Mouse (Mus musculus): ENCODE data around the gene Pnpo. TPM values are rescaled to one million over a fixed set of nuclear protein-coding genes. Genes with fewer than 3 reads are reported as not detected.

Gene Pnpo
- total and polyA plus RNA-seq, 2 experiments from 2014 or later: 26.9 to 37.4 TPM

DNA sequence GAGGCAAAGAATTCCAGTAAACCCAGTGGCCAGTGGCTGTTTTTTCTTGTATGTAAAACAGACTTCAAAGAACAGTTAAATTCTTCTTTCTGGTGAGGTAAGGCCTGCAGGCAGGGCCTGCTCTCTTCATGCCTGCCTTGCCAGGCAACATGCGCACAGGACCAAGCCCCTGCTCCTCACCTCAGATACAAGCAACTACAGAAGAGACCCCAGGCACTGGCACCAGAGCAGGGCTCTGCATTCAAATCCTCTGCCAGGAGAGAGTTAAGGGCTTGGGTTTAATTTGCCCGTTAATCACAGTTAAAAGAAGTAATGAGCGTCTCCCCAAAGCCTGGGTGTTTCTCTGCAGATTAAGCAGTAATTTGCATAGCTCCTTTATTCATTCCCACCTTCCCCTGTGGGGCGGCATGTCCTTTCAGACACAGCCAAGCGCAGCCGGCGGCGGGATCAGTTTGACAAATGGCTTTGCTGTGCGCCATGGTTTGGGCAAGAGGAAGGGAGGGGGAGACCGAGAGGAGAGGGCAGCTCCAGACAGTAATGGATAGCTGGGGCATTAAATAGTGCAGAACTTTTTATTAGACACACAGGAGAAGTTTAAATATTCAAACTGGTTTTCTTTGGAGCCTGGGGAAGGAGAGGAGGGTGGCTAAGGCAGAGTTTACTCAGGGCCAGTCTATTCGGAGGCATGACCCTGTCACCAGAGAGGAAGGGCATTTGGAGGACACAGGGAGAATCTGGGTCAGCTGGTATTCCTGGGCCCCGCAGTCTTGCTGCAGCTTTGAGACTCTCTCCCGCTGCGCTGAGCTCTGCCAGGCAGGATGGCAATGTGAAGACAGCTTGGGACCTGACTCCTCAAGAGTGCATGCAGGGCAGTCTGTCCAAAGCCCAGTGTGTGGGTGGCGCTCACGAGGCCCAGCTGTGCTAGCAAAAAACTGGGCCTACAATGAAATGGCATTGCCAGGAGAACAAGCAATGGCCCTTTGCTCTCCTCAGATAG is 40.8 kb downstream of the Pnpo start:
- Histone ChIP-seq H3K4me3 (ENCODE audit: low read depth, low read length) (no peak overlapping the region), H3K36me3 (ENCODE audit: insufficient read depth, low read length) (peaks cover 4% of the 10 kb centered on the region; the same call in 1 of the 2 replicates), H3K9ac (replicated peaks; ENCODE audit: low read length, poor library complexity, severe bottlenecking) (no peak overlapping the region), H3K4me1 (ENCODE audit: insufficient read depth, low read length) (peaks cover 3% of the 10 kb centered on the region; the same call in 1 of the 2 replicates), H3K9me3 (ENCODE audit: low read length) (no peaks in the 10 kb centered on the region), H3K27me3 (ENCODE audit: insufficient read depth, low read length) (no peaks in the 10 kb centered on the region), H3K4me2 (ENCODE audit: low read depth, low read length, poor library complexity, severe bottlenecking) (no peak overlapping the region), H3K27ac (ENCODE audit: low read depth, low read length) (no peak overlapping the region)
- 14% methylated on average over 16 of the region's 16 CpGs for WGBS
- ATAC-seq (ENCODE audit: low FRiP score) (no peak), DNase-seq (ENCODE audit: low spot score) (peak; percentile 84)
- no peak for TF ChIP-seq CTCF (IDR thresholded peaks at IDR 0.05)

DNA sequence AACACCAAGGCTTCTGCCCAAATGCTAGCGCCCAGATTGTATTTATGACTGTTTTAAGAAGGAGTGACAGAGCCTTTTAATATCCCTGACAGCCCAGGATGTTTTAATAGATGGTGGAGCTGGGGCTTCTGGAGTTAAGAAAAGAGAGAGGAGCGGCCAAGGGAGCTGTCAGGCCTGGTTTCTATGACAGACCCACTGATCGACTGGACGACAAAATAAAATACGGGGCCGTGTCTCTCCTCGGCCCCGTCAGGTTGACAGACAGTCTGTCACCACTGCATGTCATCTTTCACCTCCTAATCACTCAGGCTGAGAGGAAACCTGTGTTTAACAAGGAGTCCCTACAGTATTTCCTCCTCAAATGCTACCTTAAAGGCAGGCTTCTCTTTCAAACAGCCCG is 42.5 kb downstream of the Pnpo start:
- H3K9ac ChIP-seq (replicated peaks; ENCODE audit: low read length, poor library complexity, severe bottlenecking): no peak overlapping the region
- no peak overlapping the region for H3K4me3 ChIP-seq (ENCODE audit: low read depth, low read length)
- no peak for DNase-seq (ENCODE audit: low spot score)
- no peak overlapping the region for H3K4me2 ChIP-seq (ENCODE audit: low read depth, low read length, poor library complexity, severe bottlenecking)
- peaks cover 3% of the 10 kb centered on the region; the same call in 1 of the 2 replicates for H3K4me1 ChIP-seq (ENCODE audit: insufficient read depth, low read length)
- 47% methylated on average over 9 of the region's 9 CpGs for WGBS
- no peak for TF ChIP-seq CTCF (IDR thresholded peaks at IDR 0.05)
- H3K27ac ChIP-seq (ENCODE audit: low read depth, low read length): no peak overlapping the region
- no peak for ATAC-seq (ENCODE audit: low FRiP score)
- H3K36me3 ChIP-seq (ENCODE audit: insufficient read depth, low read length): no peaks in the 10 kb centered on the region
- no peaks in the 10 kb centered on the region for H3K27me3 ChIP-seq (ENCODE audit: insufficient read depth, low read length)
- no peaks in the 10 kb centered on the region for H3K9me3 ChIP-seq (ENCODE audit: low read length)

DNA sequence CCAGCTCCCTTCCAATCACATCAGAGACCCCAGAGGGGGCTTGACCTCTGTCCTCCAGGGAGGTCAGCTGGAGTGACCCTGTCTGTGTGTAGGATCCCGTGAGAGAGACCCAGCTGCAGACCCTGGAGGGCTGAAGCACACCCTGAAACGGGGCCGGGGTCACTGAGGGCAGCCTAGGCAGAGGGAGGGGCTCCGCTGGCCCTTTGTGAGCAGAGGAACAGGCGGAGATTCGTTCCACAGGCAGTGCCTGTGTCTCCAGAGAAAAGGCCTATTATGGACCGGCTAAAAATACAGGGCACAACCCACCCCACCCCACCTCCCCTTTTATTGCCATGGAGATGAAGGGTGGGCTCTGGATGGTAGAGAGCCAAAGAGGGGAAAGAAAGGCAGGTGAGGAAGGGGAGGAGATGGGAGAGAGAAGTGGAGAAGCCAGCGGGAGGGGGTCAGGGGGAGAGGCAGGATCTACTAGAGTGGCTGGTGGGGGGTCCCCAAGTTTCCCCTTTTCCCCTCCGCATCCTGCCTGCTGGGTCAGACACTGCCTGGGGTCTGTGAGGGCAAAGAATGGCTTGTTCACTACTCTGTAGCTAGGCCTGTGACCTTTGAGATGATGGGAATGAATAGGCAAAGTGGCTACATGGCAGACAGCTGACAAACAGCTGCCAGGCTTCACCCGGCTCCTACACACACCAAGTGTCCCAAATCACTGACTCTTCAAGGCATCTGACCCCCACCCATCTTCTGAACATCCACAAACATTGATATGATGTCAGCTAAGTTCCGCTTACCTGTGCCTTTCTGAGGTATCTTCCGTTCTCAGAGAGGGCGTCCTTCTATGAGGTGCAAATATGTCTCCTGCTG is 44.1 kb downstream of the Pnpo start:
- no peak for ATAC-seq (ENCODE audit: low FRiP score)
- Histone ChIP-seq H3K9me3 (ENCODE audit: low read length) (no peaks in the 10 kb centered on the region), H3K27me3 (ENCODE audit: insufficient read depth, low read length) (no peaks in the 10 kb centered on the region), H3K27ac (ENCODE audit: low read depth, low read length) (no peak overlapping the region), H3K4me3 (ENCODE audit: low read depth, low read length) (no peak overlapping the region), H3K4me2 (ENCODE audit: low read depth, low read length, poor library complexity, severe bottlenecking) (no peak overlapping the region), H3K4me1 (ENCODE audit: insufficient read depth, low read length) (peaks cover 3% of the 10 kb centered on the region; the same call in 1 of the 2 replicates), H3K36me3 (ENCODE audit: insufficient read depth, low read length) (no peaks in the 10 kb centered on the region), H3K9ac (replicated peaks; ENCODE audit: low read length, poor library complexity, severe bottlenecking) (no peak overlapping the region)
- DNase-seq (ENCODE audit: low spot score): no peak
- TF ChIP-seq CTCF (IDR thresholded peaks at IDR 0.05): no peak
- WGBS: 33% methylated on average over 13 of the region's 13 CpGs

DNA sequence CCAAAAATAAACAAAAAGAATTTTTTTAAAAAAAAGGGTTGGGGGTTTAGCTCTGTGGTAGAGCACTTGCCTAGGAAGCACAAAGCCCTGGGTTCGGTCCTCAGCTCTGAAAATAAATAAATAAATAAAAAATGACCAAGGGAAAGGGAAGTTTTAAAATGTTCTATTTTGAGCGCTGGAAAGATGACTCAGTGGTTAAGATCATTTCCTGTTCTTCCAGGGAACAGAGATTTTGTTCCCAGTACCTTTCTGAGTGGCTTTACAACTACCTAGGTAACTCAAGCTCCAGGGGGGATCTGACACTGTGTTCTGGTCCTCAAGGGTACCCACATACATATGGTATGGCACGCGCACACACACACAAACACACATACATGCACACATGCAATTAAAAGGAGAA is 47.9 kb downstream of the Pnpo start:
- Histone ChIP-seq H3K27me3 (ENCODE audit: insufficient read depth, low read length) (no peaks in the 10 kb centered on the region), H3K4me3 (ENCODE audit: low read depth, low read length) (no peak overlapping the region), H3K9me3 (ENCODE audit: low read length) (no peaks in the 10 kb centered on the region), H3K4me2 (ENCODE audit: low read depth, low read length, poor library complexity, severe bottlenecking) (no peak overlapping the region), H3K9ac (replicated peaks; ENCODE audit: low read length, poor library complexity, severe bottlenecking) (no peak overlapping the region), H3K4me1 (ENCODE audit: insufficient read depth, low read length) (peaks cover 3% of the 10 kb centered on the region; the same call in 1 of the 2 replicates), H3K27ac (ENCODE audit: low read depth, low read length) (no peak overlapping the region), H3K36me3 (ENCODE audit: insufficient read depth, low read length) (no peaks in the 10 kb centered on the region)
- no peak for TF ChIP-seq CTCF (IDR thresholded peaks at IDR 0.05)
- DNase-seq (ENCODE audit: low spot score) (no peak), ATAC-seq (ENCODE audit: low FRiP score) (no peak)
- 89% methylated on average over 4 of the region's 4 CpGs for WGBS

DNA sequence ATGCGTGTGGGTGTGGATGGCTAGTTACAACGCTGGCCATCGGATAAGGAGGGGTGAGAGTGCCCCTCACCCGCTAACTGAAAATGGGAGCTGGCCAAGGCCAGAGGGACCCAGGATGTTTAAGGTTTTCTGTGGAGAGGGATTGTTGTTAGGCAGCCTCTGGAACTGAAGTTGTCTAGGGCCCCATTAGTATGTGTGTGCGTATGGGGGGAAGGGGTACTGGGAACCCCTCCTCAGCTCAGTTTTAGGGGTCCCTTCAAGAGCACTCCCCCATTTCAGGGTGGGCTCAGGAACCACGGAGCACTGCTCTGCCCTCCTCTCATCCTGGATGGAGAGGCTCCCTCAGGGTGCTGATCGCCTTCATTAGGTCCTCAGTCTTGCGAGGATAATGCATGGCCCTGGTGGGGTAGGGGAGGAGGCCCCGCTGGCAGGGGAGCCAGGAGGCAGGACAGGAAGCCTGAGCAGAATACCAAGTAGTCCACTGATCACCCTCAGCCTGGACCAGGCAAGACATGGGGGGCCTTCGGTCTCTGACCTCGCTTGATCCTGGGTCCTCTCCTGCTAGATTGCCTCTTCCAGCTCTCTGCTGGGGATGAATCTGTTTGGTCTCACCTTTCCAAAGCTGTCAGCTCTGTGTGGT is 50.5 kb downstream of the Pnpo start:
- 38% methylated on average over 11 of the region's 11 CpGs for WGBS
- Histone ChIP-seq H3K4me1 (ENCODE audit: insufficient read depth, low read length) (no peaks in the 10 kb centered on the region), H3K4me2 (ENCODE audit: low read depth, low read length, poor library complexity, severe bottlenecking) (no peak overlapping the region), H3K9ac (replicated peaks; ENCODE audit: low read length, poor library complexity, severe bottlenecking) (no peak overlapping the region), H3K36me3 (ENCODE audit: insufficient read depth, low read length) (no peaks in the 10 kb centered on the region), H3K9me3 (ENCODE audit: low read length) (no peaks in the 10 kb centered on the region), H3K27ac (ENCODE audit: low read depth, low read length) (no peak overlapping the region), H3K27me3 (ENCODE audit: insufficient read depth, low read length) (no peaks in the 10 kb centered on the region), H3K4me3 (ENCODE audit: low read depth, low read length) (no peak overlapping the region)
- DNase-seq (ENCODE audit: low spot score) (no peak), ATAC-seq (ENCODE audit: low FRiP score) (no peak)
- TF ChIP-seq CTCF (IDR thresholded peaks at IDR 0.05): no peak

All from midbrain, postnatal 0 days (tissue).